Mouse (Mus musculus): ENCODE results near the gene Ugt1a10.

DNA sequence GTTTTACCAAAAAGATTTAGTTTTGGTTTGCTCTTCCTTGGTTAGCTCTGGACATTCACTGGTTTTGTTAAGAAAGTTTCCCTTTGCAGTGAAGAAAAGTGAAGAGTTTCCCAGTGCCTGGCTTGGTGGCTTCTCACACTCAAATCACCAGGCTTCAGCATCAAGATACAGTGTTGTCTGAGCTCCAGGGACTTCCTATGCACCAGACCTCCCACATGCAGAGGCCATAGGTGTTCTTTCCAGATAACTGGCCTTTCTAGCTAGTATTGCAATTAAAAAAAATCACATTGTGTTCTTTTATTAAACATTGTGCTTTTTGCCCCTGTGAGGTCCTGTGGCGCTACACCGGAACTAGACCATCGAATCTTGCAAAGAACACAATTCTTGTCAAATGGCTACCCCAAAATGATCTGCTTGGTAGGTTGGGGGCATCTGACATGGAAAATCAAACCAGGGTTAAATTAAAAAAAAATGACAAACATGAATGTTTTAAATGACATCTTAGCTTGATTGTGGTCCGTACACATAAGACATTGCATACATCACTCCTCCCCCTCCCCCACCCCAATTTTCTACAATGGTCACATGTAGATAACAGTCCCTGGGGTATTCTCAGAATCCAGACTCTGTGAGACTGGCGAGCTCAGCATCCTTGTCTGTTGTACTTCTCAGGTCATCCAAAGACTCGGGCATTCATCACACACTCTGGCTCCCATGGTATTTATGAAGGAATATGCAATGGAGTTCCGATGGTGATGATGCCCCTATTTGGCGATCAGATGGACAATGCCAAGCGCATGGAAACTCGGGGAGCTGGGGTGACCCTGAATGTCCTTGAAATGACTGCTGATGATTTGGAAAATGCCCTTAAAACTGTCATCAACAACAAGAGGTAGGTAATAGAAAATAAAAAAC lies 160.5 kb downstream of the Ugt1a10 start:
- no peak for TF ChIP-seq CTCF (IDR thresholded peaks at IDR 0.05; ENCODE audit: borderline replicate concordance, extremely low read depth, insufficient read depth, insufficient read length)
- TF ChIP-seq POLR2A (IDR thresholded peaks at IDR 0.05; ENCODE audit: borderline replicate concordance, extremely low read depth, insufficient read depth, insufficient read length, poor library complexity, severe bottlenecking) = no peak

All from brain, embryonic 14.5 days (tissue).